ENCODE assay signal across 8 mouse cellular contexts in genomic region chr3:105899394-105900147, GRCm38 (mm10). TPM values are rescaled to one million over a fixed set of nuclear protein-coding genes. Genes with fewer than 3 reads are reported as not detected.
DNase-seq lines count a peak whose midpoint lies in the region; ATAC-seq lines count a peak whose summit lies in the region.

No protein-coding gene starts in this region.

- ATAC-seq in intestine, embryonic 16.5 days: peak; percentile 13; the same call in 1 of the 2 replicates

- H3K4me3 ChIP-seq in intestine, embryonic 16.5 days (ENCODE audit: low read length): no peak overlapping the region

- no peaks in the 10 kb centered on the region for H3K9me3 ChIP-seq in intestine, embryonic 16.5 days (ENCODE audit: control insufficient read depth, low read length)

- H3K9ac ChIP-seq in intestine, embryonic 16.5 days (ENCODE audit: low read depth, low read length): no peak overlapping the region

- 40% methylated on average over 8 of the region's 8 CpGs for WGBS in intestine, embryonic 16.5 days

- H3K4me2 ChIP-seq in intestine, embryonic 16.5 days (ENCODE audit: low read depth, low read length): no peak overlapping the region

- no peak overlapping the region for H3K27ac ChIP-seq in intestine, embryonic 16.5 days (ENCODE audit: low read length)

- intact Hi-C loops in left cerebral cortex, postnatal 25 days (cut with DNase I): loop anchor here (2.0 to 5.0 kb wide), 4 partner anchors 97 to 212 kb away; partner anchors contain the start of genes Ddx20 and Rap1a

- no peaks in the 10 kb centered on the region for H3K27me3 ChIP-seq in intestine, embryonic 16.5 days (replicated peaks; ENCODE audit: control insufficient read depth, insufficient read depth, low read length)

- no peaks in the 10 kb centered on the region for H3K36me3 ChIP-seq in intestine, embryonic 16.5 days (ENCODE audit: control insufficient read depth, insufficient read depth, low read length)

- DNase-seq in adrenal gland, adult 2 months: peak; percentile 84
- peak; percentile 83 for DNase-seq in embryo, embryonic 11 days
- peak; percentile 61 to 74 for DNase-seq in gastrocnemius, postnatal 4 days (ENCODE audit: low spot score in 2 of 2)
- DNase-seq in left cerebral cortex, postnatal 25 days (ENCODE audit: low spot score in 2 of 2): peak; percentile 79 to 88
- peak; percentile 89 for DNase-seq in mesoderm, embryonic 11.5 days (ENCODE audit: low read depth, low spot score)
- peak; percentile 56 to 75 for DNase-seq in right cerebral cortex, postnatal 36 days (ENCODE audit: low spot score in 2 of 2)
- DNase-seq in urinary bladder, postnatal 36 days (ENCODE audit: low spot score in 2 of 2): peak; percentile 78 to 83

- peaks cover 8% of the 10 kb centered on the region for H3K4me1 ChIP-seq in intestine, embryonic 16.5 days (ENCODE audit: control insufficient read depth, insufficient read depth, low read length)

RNA-seq across cellular contexts. Expression of gene Tmigd3, which starts 28.9 kb away (rescaled TPM):
- total RNA-seq in adrenal gland, adult 2 months (2021): not detected
- not detected in 2 replicates for polyA plus RNA-seq in adrenal gland, adult 2 months (2012; rRNA removed)
- not detected for total RNA-seq in gastrocnemius, postnatal 4 days (2021)
- polyA plus RNA-seq in intestine, embryonic 16.5 days (2015; fragmentation: Nextera tagmentation; extraction: Ambion mirVana): 0.79 and 0.89 TPM in 2 replicates
- total RNA-seq in left cerebral cortex, postnatal 25 days (2021): under 1 TPM in 1 of 2 experiments, not detected in 1; 0.69 TPM

RNA-seq across cellular contexts. Expression of gene Adora3, which starts 28.9 kb away (rescaled TPM):
- total RNA-seq in adrenal gland, adult 2 months (2021): under 1 TPM; 0.12 to 0.35 TPM
- polyA plus RNA-seq in adrenal gland, adult 2 months (2012; rRNA removed): 0.18 and 0.28 TPM in 2 replicates
- total RNA-seq in gastrocnemius, postnatal 4 days (2021): 1 to 10 TPM in 1 of 2 experiments, under 1 TPM in 1; 0.64 to 1.1 TPM
- 0.36 and 0.72 TPM in 2 replicates for polyA plus RNA-seq in intestine, embryonic 16.5 days (2015; fragmentation: Nextera tagmentation; extraction: Ambion mirVana)
- 1 to 10 TPM; 1.2 to 1.5 TPM for total RNA-seq in left cerebral cortex, postnatal 25 days (2021)

RNA-seq across cellular contexts. Expression of gene I830077J02Rik, which starts 32.9 kb away (rescaled TPM):
- 1 to 10 TPM in 1 of 2 experiments, under 1 TPM in 1; 0.29 to 1.7 TPM for total RNA-seq in adrenal gland, adult 2 months (2021)
- polyA plus RNA-seq in adrenal gland, adult 2 months (2012; rRNA removed): 0.43 and 0.56 TPM in 2 replicates
- under 1 TPM; 0.65 to 0.71 TPM for total RNA-seq in gastrocnemius, postnatal 4 days (2021)
- polyA plus RNA-seq in intestine, embryonic 16.5 days (2015; fragmentation: Nextera tagmentation; extraction: Ambion mirVana): 1.1 and 1.7 TPM in 2 replicates
- total RNA-seq in left cerebral cortex, postnatal 25 days (2021): under 1 TPM; 0.44 to 0.78 TPM

RNA-seq across cellular contexts. Expression of gene Wdr77, which starts 59.6 kb away (rescaled TPM):
- total RNA-seq in adrenal gland, adult 2 months (2021): 10 to 100 TPM; 63.8 to 68.6 TPM
- 19.8 and 23.4 TPM in 2 replicates for polyA plus RNA-seq in adrenal gland, adult 2 months (2012; rRNA removed)
- 10 to 100 TPM; 45.4 to 50.6 TPM for total RNA-seq in gastrocnemius, postnatal 4 days (2021)
- polyA plus RNA-seq in intestine, embryonic 16.5 days (2015; fragmentation: Nextera tagmentation; extraction: Ambion mirVana): 106 and 118 TPM in 2 replicates
- 10 to 100 TPM; 49.5 to 51.6 TPM for total RNA-seq in left cerebral cortex, postnatal 25 days (2021)
